Mouse (Mus musculus): ENCODE data around the gene Acsm4.

- no peak for TF ChIP-seq POLR2A (IDR thresholded peaks at IDR 0.05; ENCODE audit: insufficient read depth, low read depth, low read length)
- no peak for TF ChIP-seq CTCF (IDR thresholded peaks at IDR 0.05; ENCODE audit: insufficient read depth, low read depth, low read length)
Measured at GRCm38 (mm10) chr7:119692302-119692701, 2.5 kb downstream of the Acsm4 start.

Data from olfactory bulb, adult 2 months (tissue).